In genomic region chr2:103439710-103440109, GRCm38 (mm10) we compare ENCODE assay signal across 8 mouse cellular contexts. TPM values are rescaled to one million over a fixed set of nuclear protein-coding genes. Genes with fewer than 3 reads are reported as not detected.
DNase-seq lines count a peak whose midpoint lies in the region; ATAC-seq lines count a peak whose summit lies in the region.

No protein-coding gene starts in this region.

- H3K4me3 ChIP-seq in embryonic facial prominence, embryonic 13.5 days, result peak overlapping the region; percentile 22
- peak overlapping the region; percentile 42 for H3K4me3 ChIP-seq in heart, embryonic 10.5 days
- 0 out of 2 replicates have a peak overlapping the region, but pooled peaks have one; percentile 17 for H3K4me3 ChIP-seq in kidney, embryonic 15.5 days (replicated peaks)
- H3K4me3 ChIP-seq in stomach, embryonic 14.5 days (ENCODE audit: low read depth, low read length), result no peak overlapping the region; the same call in 1 of the 2 replicates

- H3K27me3 ChIP-seq in embryonic facial prominence, embryonic 13.5 days, result no peaks in the 10 kb centered on the region; the same call in 1 of the 2 replicates
- no peaks in the 10 kb centered on the region for H3K27me3 ChIP-seq in heart, embryonic 10.5 days (ENCODE audit: insufficient read depth, poor library complexity, severe bottlenecking)
- H3K27me3 ChIP-seq in kidney, embryonic 15.5 days, result no peaks in the 10 kb centered on the region
- H3K27me3 ChIP-seq in stomach, embryonic 14.5 days (ENCODE audit: control insufficient read depth, insufficient read depth, low read length), result no peaks in the 10 kb centered on the region

- DNase-seq in 416B (ENCODE audit: low read depth), result peak; percentile 77
- peak; percentile 83 to 86 for DNase-seq in adrenal gland, postnatal 36 days
- peak; percentile 92 for DNase-seq in heart, embryonic 10.5 days (ENCODE audit: low spot score)
- DNase-seq in liver, result peak; percentile 82
- peak; percentile 5 to 53 for DNase-seq in natural killer cell, adult 2 months (ENCODE audit: low spot score in 2 of 2)

- peak overlapping the region; percentile 49 for H3K4me2 ChIP-seq in embryonic facial prominence, embryonic 13.5 days
- peak overlapping the region; percentile 51 for H3K4me2 ChIP-seq in kidney, embryonic 15.5 days
- H3K4me2 ChIP-seq in stomach, embryonic 14.5 days (replicated peaks; ENCODE audit: low read depth, low read length), result peak overlapping the region; percentile 29

- ATAC-seq in embryonic facial prominence, embryonic 13.5 days (ENCODE audit: insufficient number of reproducible peaks, insufficient read depth, low FRiP score, low TSS enrichment, low read depth), result no peak
- ATAC-seq in kidney, embryonic 15.5 days (replicated peaks; ENCODE audit: low FRiP score), result 0 out of 2 replicates have a peak, but pooled peaks have one; percentile 50
- ATAC-seq in stomach, embryonic 14.5 days (ENCODE audit: insufficient number of reproducible peaks, insufficient read depth, low FRiP score, low read depth), result peak; percentile 30; the same call in 1 of the 2 replicates

- 7% methylated on average over 12 of the region's 12 CpGs for WGBS in embryonic facial prominence, embryonic 13.5 days
- 2% methylated on average over 12 of the region's 12 CpGs for WGBS in heart, embryonic 10.5 days
- 7% methylated on average over 12 of the region's 12 CpGs for WGBS in kidney, embryonic 15.5 days
- WGBS in stomach, embryonic 14.5 days, result 5% methylated on average over 12 of the region's 12 CpGs

- no peaks in the 10 kb centered on the region for H3K9me3 ChIP-seq in embryonic facial prominence, embryonic 13.5 days
- no peaks in the 10 kb centered on the region for H3K9me3 ChIP-seq in heart, embryonic 10.5 days
- no peaks in the 10 kb centered on the region for H3K9me3 ChIP-seq in kidney, embryonic 15.5 days (replicated peaks)
- no peaks in the 10 kb centered on the region for H3K9me3 ChIP-seq in stomach, embryonic 14.5 days (ENCODE audit: control insufficient read depth, low read depth, low read length)

- peaks cover 4% of the 10 kb centered on the region; the same call in 1 of the 2 replicates for H3K4me1 ChIP-seq in embryonic facial prominence, embryonic 13.5 days
- peaks cover 31% of the 10 kb centered on the region for H3K4me1 ChIP-seq in heart, embryonic 10.5 days
- peaks cover 33% of the 10 kb centered on the region for H3K4me1 ChIP-seq in kidney, embryonic 15.5 days
- H3K4me1 ChIP-seq in stomach, embryonic 14.5 days (ENCODE audit: control insufficient read depth, insufficient read depth, low read length), result 0 out of 2 replicates have a peak, but pooled peaks cover 3% of the 10 kb centered on the region

- no peak overlapping the region for H3K27ac ChIP-seq in embryonic facial prominence, embryonic 13.5 days
- peak overlapping the region; percentile 25; the same call in 1 of the 2 replicates for H3K27ac ChIP-seq in heart, embryonic 10.5 days
- no peak overlapping the region for H3K27ac ChIP-seq in kidney, embryonic 15.5 days
- no peak overlapping the region for H3K27ac ChIP-seq in stomach, embryonic 14.5 days (ENCODE audit: low read length)

- no peaks in the 10 kb centered on the region for H3K36me3 ChIP-seq in embryonic facial prominence, embryonic 13.5 days
- no peaks in the 10 kb centered on the region for H3K36me3 ChIP-seq in heart, embryonic 10.5 days
- H3K36me3 ChIP-seq in kidney, embryonic 15.5 days, result no peaks in the 10 kb centered on the region
- H3K36me3 ChIP-seq in stomach, embryonic 14.5 days (ENCODE audit: control insufficient read depth, insufficient read depth, low read length), result no peaks in the 10 kb centered on the region

- peak overlapping the region; percentile 45; the same call in 1 of the 2 replicates for H3K9ac ChIP-seq in embryonic facial prominence, embryonic 13.5 days
- H3K9ac ChIP-seq in kidney, embryonic 15.5 days, result no peak overlapping the region
- no peak overlapping the region for H3K9ac ChIP-seq in stomach, embryonic 14.5 days (replicated peaks; ENCODE audit: low read depth, low read length)

RNA-seq across cellular contexts. Expression of gene Elf5, which starts 28.2 kb away (rescaled TPM):
- not detected for total RNA-seq in adrenal gland, postnatal 36 days (2021)
- 1.7 and 1.9 TPM in 2 replicates for polyA plus RNA-seq in embryonic facial prominence, embryonic 13.5 days (2015; fragmentation: Nextera tagmentation; extraction: Ambion mirVana)
- polyA plus RNA-seq in heart, embryonic 10.5 days (2016; fragmentation: Nextera tagmentation; extraction: Ambion mirVana), result not detected in 2 replicates
- 1.5 and 2.8 TPM in 2 replicates for polyA plus RNA-seq in kidney, embryonic 15.5 days (2015; fragmentation: Nextera tagmentation; extraction: Ambion mirVana)
- 2.9 and 3.0 TPM in 2 replicates for polyA plus RNA-seq in stomach, embryonic 14.5 days (2014; fragmentation: Nextera tagmentation; extraction: Ambion mirVana)

RNA-seq across cellular contexts. Expression of gene Cat, which starts 45.2 kb away (rescaled TPM):
- 100 to 1,000 TPM; 285 to 462 TPM for total RNA-seq in adrenal gland, postnatal 36 days (2021)
- polyA plus RNA-seq in embryonic facial prominence, embryonic 13.5 days (2015; fragmentation: Nextera tagmentation; extraction: Ambion mirVana), result 71.7 and 79.5 TPM in 2 replicates
- 83.7 and 89.5 TPM in 2 replicates for polyA plus RNA-seq in heart, embryonic 10.5 days (2016; fragmentation: Nextera tagmentation; extraction: Ambion mirVana)
- 89.3 and 99.4 TPM in 2 replicates for polyA plus RNA-seq in kidney, embryonic 15.5 days (2015; fragmentation: Nextera tagmentation; extraction: Ambion mirVana)
- 99.9 and 112 TPM in 2 replicates for polyA plus RNA-seq in stomach, embryonic 14.5 days (2014; fragmentation: Nextera tagmentation; extraction: Ambion mirVana)

Comparison
In these comparisons a context has a peak if more than half of its experiments do, and no peak if none do; other contexts are left out.
1. DNase-seq: peak in every context shown above with its lines; median percentile 92 in heart, embryonic 10.5 days; 84 in adrenal gland, postnatal 36 days; 82 in liver; 77 in 416B; 29 in natural killer cell, adult 2 months.